Mouse (Mus musculus): ENCODE data around the gene Cym.
A peak's percentile ranks its signal among the peaks of the same experiment; 100 is the strongest.

Gene Cym

DNA sequence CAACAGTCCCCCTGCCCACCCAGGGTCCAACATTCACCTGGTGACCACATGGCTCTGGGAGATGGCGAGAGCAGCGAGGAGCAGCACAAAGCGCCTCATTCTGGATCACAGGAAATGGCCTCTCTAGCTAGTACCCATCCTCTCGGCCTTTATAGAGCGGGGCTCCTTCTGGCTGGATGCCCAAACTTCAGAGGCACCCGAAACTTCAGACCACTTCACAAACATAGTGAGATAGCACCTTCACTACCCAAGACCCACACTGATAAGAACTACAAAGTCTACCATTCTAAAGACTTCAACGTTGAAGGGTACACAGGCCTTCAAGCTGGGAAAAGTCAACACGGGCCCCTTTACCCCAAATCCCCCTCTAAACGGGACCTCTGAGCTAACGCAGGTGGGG, at the start of gene Cym:
TSS of gene Cym (minus strand) at position 125 of the 400 bp plus-strand sequence.
- no peak for DNase-seq

GRCm38 (mm10) chr3:107266814-107267345, 45.3 kb upstream of the Cym start:
- DNase-seq, result no peak

- peak; percentile 44 to 46 for DNase-seq
Measured at GRCm38 (mm10) chr3:107261851-107262165, 40.3 kb upstream of the Cym start.

DNA sequence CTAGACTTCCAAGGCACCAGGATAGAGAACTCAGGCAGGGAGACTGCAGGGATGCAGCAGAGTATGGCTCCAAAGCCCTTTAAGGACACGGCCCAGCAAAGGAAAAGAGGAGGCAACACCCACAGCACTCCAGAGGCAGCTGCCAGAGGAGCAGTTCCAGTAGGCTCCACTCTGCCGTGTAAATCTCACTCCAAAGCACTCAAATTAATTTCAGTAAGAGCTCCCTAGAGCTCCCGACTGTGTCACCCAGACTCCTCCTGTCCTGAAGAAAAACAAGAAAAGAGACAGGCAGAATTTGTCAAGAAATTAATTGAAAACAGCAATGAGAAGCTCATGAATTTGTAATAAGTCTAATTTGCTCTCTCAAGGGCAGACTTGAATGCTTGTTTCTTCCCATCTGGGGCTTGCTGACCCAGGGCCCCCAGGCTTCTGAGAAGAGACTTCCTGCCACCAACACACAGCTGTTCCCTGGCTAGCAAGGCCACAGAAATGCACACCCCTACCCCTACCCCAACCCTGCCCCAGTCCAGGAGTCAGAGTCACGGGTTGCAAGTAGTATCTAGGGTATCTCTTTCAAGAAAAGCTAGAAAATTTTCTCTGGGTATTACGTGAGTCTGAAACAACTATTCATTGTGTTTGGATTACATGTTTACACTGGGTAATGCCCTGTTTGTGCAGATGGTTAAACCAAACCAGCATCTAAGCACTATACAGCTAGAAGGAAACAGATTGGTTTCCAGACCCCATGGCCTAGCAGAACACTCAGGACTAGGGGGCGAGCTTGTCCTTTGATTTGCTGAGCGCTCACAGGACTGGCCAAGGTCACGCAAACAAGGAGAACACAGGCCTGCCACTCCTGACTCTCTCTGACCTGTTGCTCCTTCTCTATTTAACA, 39.7 kb upstream of the Cym start:
- peak; percentile 18 to 19 for DNase-seq

- no peak for DNase-seq
Measured at GRCm38 (mm10) chr3:107257924-107258323, 36.4 kb upstream of the Cym start.

DNA sequence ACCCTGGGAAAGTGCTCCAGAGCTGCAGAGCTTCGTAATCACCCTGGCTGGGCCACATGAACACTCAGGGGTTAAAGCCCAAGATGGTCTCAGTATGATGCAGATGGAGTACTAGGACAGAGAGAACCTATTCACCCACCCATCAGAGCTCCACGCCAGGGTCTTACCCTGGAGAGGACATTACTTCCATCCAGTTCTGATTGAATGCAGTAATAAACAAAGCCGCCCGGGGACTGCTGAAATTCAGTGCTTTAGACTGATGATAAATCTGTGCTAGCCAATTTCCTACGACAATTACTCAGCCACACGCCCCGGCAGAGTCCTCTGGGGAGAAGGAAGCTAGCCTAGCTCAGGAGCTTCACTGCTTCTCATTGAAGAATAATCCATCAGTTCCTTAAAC, 35.2 kb upstream of the Cym start:
- no peak for DNase-seq

GRCm38 (mm10) chr3:107255992-107256391, 34.5 kb upstream of the Cym start:
- no peak for DNase-seq

GRCm38 (mm10) chr3:107253925-107254324, 32.4 kb upstream of the Cym start:
- no peak for DNase-seq

- DNase-seq, result no peak
Measured at GRCm38 (mm10) chr3:107252035-107252434, 30.5 kb upstream of the Cym start.

DNA sequence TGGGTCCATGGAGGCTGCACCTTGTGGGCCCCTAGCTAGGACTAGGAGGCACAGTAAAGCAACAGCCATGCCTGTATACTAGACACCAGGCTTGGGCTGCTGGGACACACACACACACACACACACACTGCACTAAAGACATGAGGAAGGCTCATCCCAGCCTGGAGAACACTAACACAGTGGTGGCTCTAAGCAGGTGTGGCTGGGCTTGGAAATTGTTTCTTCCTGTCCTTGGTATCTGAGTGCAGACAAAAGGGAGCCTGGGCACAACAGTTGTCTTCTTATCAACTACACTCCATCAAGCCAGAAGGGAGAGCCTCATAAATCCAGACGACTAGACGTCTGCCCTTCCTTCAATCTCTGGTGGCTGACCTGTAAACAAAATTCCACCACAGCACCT, 28.8 kb upstream of the Cym start:
- no peak for DNase-seq

- no peak for DNase-seq
Measured at GRCm38 (mm10) chr3:107249042-107249441, 27.5 kb upstream of the Cym start.

GRCm38 (mm10) chr3:107246876-107247275, 25.3 kb upstream of the Cym start:
- DNase-seq, result no peak

DNA sequence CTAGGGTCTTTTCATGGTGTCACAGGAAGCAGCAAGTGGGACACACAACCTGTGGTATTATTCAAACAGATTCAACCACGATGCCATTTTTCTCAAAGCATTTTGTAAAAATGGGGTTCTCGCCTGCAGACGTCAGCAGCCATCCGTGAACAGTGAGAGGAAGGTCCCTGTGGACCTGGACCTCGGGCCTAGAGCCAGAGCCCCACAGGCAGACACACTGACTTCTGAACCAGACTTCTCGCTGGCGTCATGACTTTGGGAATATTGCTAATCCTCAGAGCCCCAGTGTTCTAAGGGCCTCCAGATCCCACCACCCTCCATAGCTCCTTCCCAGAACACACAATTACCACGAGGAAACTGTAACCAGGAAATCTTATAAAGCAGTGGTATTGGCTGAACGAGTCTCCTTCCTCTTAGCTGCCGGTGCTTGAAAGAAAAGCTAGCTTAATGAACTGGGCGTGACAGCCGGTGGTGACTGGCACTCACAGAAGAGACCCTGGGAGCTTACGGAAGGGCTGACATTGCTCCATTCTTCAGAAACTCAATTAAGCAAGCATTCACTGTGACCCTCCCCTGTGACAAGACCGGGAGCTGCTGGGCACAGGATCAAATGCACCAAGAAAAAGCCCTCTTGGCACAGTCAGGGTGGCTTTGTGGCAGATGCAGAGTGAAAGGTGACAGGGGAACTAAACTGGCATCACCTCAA, 20.0 kb upstream of the Cym start:
- no peak for DNase-seq

DNA sequence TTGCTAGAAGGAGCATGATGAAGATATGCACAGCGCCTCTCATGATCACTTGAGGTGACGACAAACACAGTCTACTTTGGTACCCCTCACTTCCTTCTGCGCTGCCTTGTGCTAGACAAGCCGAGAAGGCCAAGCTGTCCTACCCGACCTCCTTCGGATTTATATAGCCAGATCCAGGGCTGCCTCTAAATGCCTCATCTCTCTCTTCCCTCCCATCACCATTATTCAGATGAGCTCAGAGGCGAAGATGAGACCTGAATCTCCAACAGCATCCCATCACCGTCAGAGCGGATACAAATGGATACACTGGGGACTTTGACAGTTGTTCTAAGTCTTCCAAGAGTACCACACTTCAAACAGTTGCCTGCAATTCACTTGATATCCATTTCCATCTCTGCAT, 18.1 kb upstream of the Cym start, which contains the start of gene Prok1:
TSS of gene Prok1 (minus strand) at position 101 of the 400 bp plus-strand sequence.
- DNase-seq, result no peak

- DNase-seq, result no peak
Measured at GRCm38 (mm10) chr3:107238471-107238980, 17.0 kb upstream of the Cym start.

DNA sequence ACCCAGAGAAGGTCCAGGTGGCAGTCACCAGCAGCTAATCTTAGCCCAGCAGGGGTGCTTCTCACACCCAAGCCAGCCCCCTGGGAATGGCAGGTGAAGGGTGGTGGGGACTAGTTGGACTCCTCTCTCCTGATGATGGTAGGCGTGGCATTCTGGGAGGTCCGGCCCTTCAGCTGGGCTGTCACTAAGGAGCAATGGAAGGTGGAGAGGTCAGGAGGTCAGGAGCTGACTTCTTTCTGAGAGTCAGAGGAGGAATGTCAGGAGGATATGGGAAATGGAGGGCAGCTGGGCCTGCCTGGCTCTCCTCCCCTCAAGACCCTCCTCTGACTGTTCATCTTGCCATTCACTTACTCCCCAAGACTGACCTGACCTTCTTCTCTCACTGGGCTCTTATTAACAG, 16.5 kb upstream of the Cym start:
- DNase-seq, result no peak

DNA sequence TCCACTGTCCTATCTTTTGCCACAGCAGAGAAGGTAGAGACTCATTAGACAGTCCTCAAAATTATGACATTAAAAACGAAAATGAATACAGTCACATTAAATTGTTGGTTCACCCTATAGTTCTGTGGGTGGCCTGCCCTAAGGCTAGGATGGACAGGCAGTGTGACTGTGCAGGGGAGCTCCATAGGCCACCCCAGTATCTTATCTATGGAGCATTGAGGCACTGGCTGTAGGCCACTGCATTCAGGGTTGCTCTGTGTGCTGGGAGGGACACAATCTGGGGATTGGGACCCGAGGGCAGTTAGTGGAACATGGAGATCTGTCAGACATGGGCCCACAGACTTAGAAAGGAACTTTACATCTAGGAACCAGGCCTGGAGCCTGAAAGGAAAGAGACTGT, 12.4 kb upstream of the Cym start:
- no peak for DNase-seq

- DNase-seq, result peak; percentile 85 to 86
Measured at GRCm38 (mm10) chr3:107233351-107233813, 11.8 kb upstream of the Cym start.

DNA sequence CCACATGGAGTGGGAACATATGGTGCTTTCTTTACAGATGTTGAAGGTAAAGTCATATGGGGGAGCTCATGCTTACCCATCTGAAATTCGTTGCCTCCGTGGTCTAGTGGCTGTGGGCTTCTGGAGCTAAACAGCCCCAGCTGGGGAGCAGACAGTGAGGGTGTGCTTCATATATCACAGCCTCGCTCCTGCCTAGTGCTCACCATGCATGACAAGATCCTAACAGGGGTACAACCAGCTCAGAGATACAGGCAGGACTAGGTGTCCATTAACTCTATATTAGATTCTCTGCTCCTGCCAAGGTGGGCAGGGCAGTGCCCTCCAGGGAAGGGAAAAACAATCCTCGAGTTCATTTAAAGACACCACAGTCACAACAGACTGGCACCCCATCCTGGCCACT, 9.7 kb upstream of the Cym start:
- DNase-seq, result no peak

DNA sequence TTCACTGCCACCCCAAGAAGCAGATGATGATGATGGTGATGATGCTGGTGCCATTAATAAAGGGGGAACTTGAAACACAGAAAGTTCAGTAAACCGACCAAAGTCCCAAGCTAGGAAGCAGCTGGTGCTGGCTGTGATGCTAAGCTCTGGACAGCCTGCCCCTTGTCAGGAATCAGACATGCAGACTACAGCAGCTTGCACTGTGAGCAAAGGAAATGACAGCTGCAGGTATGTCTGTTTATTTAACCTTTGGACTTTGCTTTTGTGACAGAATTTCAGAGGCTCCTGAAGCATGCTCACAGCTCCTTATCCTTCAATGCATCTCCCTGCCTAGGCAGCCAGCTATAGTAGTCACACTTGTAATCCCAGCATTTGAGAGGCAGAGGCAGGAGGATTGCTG, 9.0 kb upstream of the Cym start, which contains the start of gene A630076J17Rik:
TSS of gene A630076J17Rik (plus strand) at position 88 of the 400 bp plus-strand sequence.
- no peak for DNase-seq

- no peak for DNase-seq
Measured at GRCm38 (mm10) chr3:107229822-107230221, 8.3 kb upstream of the Cym start.

DNA sequence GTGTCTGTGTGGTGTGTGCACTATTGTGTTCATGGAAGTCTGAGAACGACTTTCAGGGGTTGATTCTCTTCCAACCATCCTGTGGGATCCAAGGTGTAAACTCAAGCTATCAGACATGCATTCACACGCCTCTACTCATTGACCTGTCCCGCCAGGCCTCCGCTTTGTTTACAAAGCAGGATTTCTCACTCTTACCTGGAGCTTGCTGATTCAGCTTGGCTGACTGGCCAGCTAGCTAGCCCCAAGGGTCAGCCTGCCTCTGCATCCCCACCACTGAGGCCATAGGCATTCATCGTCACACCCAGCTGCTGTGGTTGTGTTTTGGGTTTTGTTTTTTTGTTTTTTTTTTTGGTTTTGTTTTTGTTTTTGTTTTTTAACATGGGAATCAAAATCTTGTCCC, 7.7 kb upstream of the Cym start:
- DNase-seq, result no peak

GRCm38 (mm10) chr3:107225820-107226219, 4.3 kb upstream of the Cym start:
- DNase-seq, result no peak

GRCm38 (mm10) chr3:107223230-107223629, 1.7 kb upstream of the Cym start:
- no peak for DNase-seq
